7 mouse cellular contexts compared by ENCODE assay signal in the genomic region with DNA sequence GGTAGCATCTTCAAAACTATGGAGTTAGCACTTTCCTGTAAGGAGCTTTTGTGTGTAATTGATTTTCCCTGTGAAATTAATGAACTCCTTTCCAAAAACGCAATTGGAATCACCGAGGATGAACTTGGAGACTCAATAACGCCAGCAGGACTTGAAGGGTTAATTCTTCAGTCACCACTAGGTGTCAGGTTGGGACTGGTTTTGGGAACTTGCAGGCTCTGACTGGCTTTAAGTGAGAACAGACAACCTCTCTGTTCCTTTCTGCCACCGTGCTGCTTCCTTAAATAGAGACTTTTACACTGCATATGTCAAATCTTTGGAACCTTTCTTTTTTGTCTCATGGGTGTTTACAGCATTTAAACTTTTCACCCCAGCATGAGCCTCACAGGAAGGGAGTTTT.
DNase-seq lines count a peak whose midpoint lies in the region; ATAC-seq and TF ChIP-seq lines count a peak whose summit lies in the region.

No protein-coding gene starts in this region.

- H3K4me3 ChIP-seq in CH12.LX (replicated peaks in 1 of 3; ENCODE audit: low read depth in 2 of 3, low read length in 2 of 3, poor library complexity in 1 of 3) (no peak overlapping the region), G1E (ENCODE audit: low read depth, low read length) (no peak overlapping the region)
- H3K4me3 ChIP-seq in neural tube, embryonic 11.5 days (ENCODE audit: low read depth, low read length) = no peak overlapping the region

- H3K9me3 ChIP-seq in CH12.LX (replicated peaks; ENCODE audit: low read length) (peaks cover 34% of the 10 kb centered on the region), G1E (replicated peaks) (no peaks in the 10 kb centered on the region)
- no peaks in the 10 kb centered on the region for H3K9me3 ChIP-seq in neural tube, embryonic 11.5 days (ENCODE audit: control insufficient read depth, low read length)

- TF ChIP-seq CTCF in CH12.LX (conservative IDR thresholded peaks at IDR 0.05 in 1 of 2, IDR thresholded peaks at IDR 0.05 in 1 of 2; ENCODE audit: low read depth in 2 of 2, low read length in 2 of 2) = peak in 1 of 2 experiments; percentile 33; a peak in 2 of 4 replicates
- TF ChIP-seq CTCF in G1E (IDR thresholded peaks at IDR 0.05; ENCODE audit: low read depth, low read length) = no peak

- TF ChIP-seq EP300 in CH12.LX (IDR thresholded peaks at IDR 0.05; ENCODE audit: low read length) = no peak

- no peaks in the 10 kb centered on the region for H3K79me2 ChIP-seq in CH12.LX (replicated peaks; ENCODE audit: control insufficient read depth, extremely low read depth, insufficient read depth, poor library complexity, severe bottlenecking)

- peak; percentile 32 for TF ChIP-seq RAD21 in CH12.LX (IDR thresholded peaks at IDR 0.05; ENCODE audit: low read depth, low read length)

- no peak overlapping the region for H3K27ac ChIP-seq in CH12.LX (ENCODE audit: insufficient read depth, low read depth)
- H3K27ac ChIP-seq in neural tube, embryonic 11.5 days (ENCODE audit: low read depth, low read length) = no peak overlapping the region

- no peaks in the 10 kb centered on the region for H3K36me3 ChIP-seq in CH12.LX (replicated peaks in 1 of 2; ENCODE audit: control insufficient read depth in 1 of 2, insufficient read depth in 1 of 2, low read length in 1 of 2)
- H3K36me3 ChIP-seq in G1E (replicated peaks) = no peaks in the 10 kb centered on the region
- H3K36me3 ChIP-seq in neural tube, embryonic 11.5 days (ENCODE audit: control insufficient read depth, insufficient read depth, low read length) = no peaks in the 10 kb centered on the region

- DNase-seq in CH12.LX (ENCODE audit: extremely low read depth) (peak; percentile 0), G1E (ENCODE audit: low spot score) (no peak)
- peak; percentile 59 to 76 for DNase-seq in cerebellum, postnatal 25 days
- peak; percentile 59 for DNase-seq in heart, postnatal 4 days
- DNase-seq in layer of hippocampus, postnatal 25 days (ENCODE audit: extremely low spot score in 1 of 2, low spot score in 1 of 2) = peak; percentile 10 to 45
- peak; percentile 59 for DNase-seq in neural tube, embryonic 11.5 days (ENCODE audit: low spot score)
- DNase-seq in B cell, adult 2 months = no peak

- H3K4me1 ChIP-seq in CH12.LX (ENCODE audit: control insufficient read depth in 1 of 2, insufficient read depth in 2 of 2) = no peaks in the 10 kb centered on the region
- no peaks in the 10 kb centered on the region for H3K4me1 ChIP-seq in G1E (ENCODE audit: insufficient read depth, low read depth, low read length)
- no peaks in the 10 kb centered on the region for H3K4me1 ChIP-seq in neural tube, embryonic 11.5 days (ENCODE audit: control insufficient read depth, insufficient read depth, low read length)

- dilution Hi-C loops in CH12.LX (cut with MboI; ENCODE audit: extremely low pct_ligation_motif_present, extremely low pct_unique_long_range_greater_than_20kb, low sequenced_read_pairs) = no loop called here

- H3K4me2 ChIP-seq in CH12.LX (ENCODE audit: insufficient read depth, low read depth, poor library complexity, severe bottlenecking) = no peak overlapping the region
- no peak overlapping the region for H3K4me2 ChIP-seq in neural tube, embryonic 11.5 days (ENCODE audit: low read depth)

- 0 out of 2 replicates have a peak, but pooled peaks have one; percentile 15 for ATAC-seq in G1E (ENCODE audit: extremely low read depth, insufficient number of reproducible peaks, low FRiP score, poor library complexity, severe bottlenecking)
- ATAC-seq in neural tube, embryonic 11.5 days (ENCODE audit: insufficient read depth, low FRiP score, low TSS enrichment) = peak; percentile 35

- H3K27me3 ChIP-seq in CH12.LX (replicated peaks) (no peaks in the 10 kb centered on the region), G1E (ENCODE audit: insufficient read depth, low read length) (no peaks in the 10 kb centered on the region)
- no peaks in the 10 kb centered on the region for H3K27me3 ChIP-seq in neural tube, embryonic 11.5 days (ENCODE audit: control insufficient read depth, insufficient read depth, low read length)

- WGBS in neural tube, embryonic 11.5 days = 8% methylated on average over 4 of the region's 4 CpGs

- no peak overlapping the region for H3K9ac ChIP-seq in CH12.LX (ENCODE audit: insufficient read depth, low read depth)
- H3K9ac ChIP-seq in neural tube, embryonic 11.5 days (ENCODE audit: low read length) = no peak overlapping the region

- in situ Hi-C loops in CH12.LX (cut with MboI; ENCODE audit: low pct_ligation_motif_present, low pct_unique_long_range_greater_than_20kb, low sequenced_read_pairs) = no loop called here

- TF ChIP-seq POLR2A in CH12.LX (IDR thresholded peaks at IDR 0.05; ENCODE audit: low read depth, low read length) = no peak

TF ChIP-seq in CH12.LX, 34 proteins besides CTCF, POLR2A, EP300 and RAD21:
- TF ChIP-seq KAT2A (IDR thresholded peaks at IDR 0.05; ENCODE audit: insufficient replicate concordance, low read length) (no peak), NRF1 (IDR thresholded peaks at IDR 0.05; ENCODE audit: low read depth, low read length) (no peak), POLR2AphosphoS2 (IDR thresholded peaks at IDR 0.05; ENCODE audit: low read depth, low read length) (no peak), TCF12 (IDR thresholded peaks at IDR 0.05; ENCODE audit: low read depth, low read length) (no peak), UBTF (IDR thresholded peaks at IDR 0.05; ENCODE audit: low read depth, low read length) (no peak), RCOR1 (conservative IDR thresholded peaks at IDR 0.05; ENCODE audit: low read depth, low read length) (no peak), SMC3 (IDR thresholded peaks at IDR 0.05; ENCODE audit: low read depth, low read length) (no peak; the same call in 1 of the 2 replicates), MAZ (IDR thresholded peaks at IDR 0.05; ENCODE audit: low read depth, low read length) (no peak)

Comparison
In these comparisons a context has a peak if more than half of its experiments do, and no peak if none do; other contexts are left out.
1. DNase-seq: peak in CH12.LX (single experiment), cerebellum, postnatal 25 days (2 of 2), heart, postnatal 4 days (single experiment), layer of hippocampus, postnatal 25 days (2 of 2) and neural tube, embryonic 11.5 days (single experiment); none in G1E (single experiment) and B cell, adult 2 months (0 of 2).